24 mouse cellular contexts compared by ENCODE assay signal in the genomic region with DNA sequence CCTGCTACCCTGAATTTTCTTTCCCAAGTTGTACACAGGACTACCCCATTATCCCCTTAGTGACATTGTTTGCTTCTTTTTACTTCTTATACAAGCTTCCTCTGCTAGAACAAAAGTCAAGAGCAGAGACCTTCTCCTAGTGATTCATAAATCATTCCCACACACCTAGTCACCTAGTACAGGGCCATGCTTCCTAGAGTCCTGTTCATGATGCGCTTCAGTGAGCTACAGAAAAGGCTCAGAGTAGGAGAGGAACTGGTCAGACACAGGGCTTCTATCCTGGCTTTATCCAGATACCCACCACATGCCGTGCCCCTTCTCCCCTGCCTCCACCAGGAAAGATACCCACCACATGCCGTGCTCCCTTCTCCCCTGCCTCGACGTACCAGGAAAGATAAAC. TPM values are rescaled to one million over a fixed set of nuclear protein-coding genes. Genes with fewer than 3 reads are reported as not detected.
DNase-seq lines count a peak whose midpoint lies in the region; ATAC-seq and TF ChIP-seq lines count a peak whose summit lies in the region.
"Had no signal": no experiment of that assay in that cellular context is flagged by ENCODE, and none has a peak within 500 bp of the region (broad histone marks: within the 10 kb centered on the region; RNA-seq: fewer than 3 reads in every experiment).

No protein-coding gene starts in this region.

- no peaks in the 10 kb centered on the region for H3K4me1 ChIP-seq in heart, adult 2 months (ENCODE audit: control insufficient read depth, insufficient read depth, low read length)
- H3K4me1 ChIP-seq in kidney, embryonic 14.5 days (ENCODE audit: control insufficient read depth, insufficient read depth, low read length) = no peaks in the 10 kb centered on the region
- no peaks in the 10 kb centered on the region for H3K4me1 ChIP-seq in kidney, embryonic 16.5 days (ENCODE audit: insufficient read depth, low read length)
- H3K4me1 ChIP-seq: embryonic facial prominence, embryonic 10.5 days; embryonic facial prominence, embryonic 12.5 days; forebrain, embryonic 13.5 days; forebrain, embryonic 15.5 days had no signal

- H3K4me3 ChIP-seq in heart, adult 2 months = no peak overlapping the region
- no peak overlapping the region for H3K4me3 ChIP-seq in kidney, embryonic 14.5 days (ENCODE audit: low read length)
- no peak overlapping the region for H3K4me3 ChIP-seq in kidney, embryonic 16.5 days (ENCODE audit: low read length)
- H3K4me3 ChIP-seq: embryonic facial prominence, embryonic 10.5 days; embryonic facial prominence, embryonic 12.5 days; forebrain, embryonic 13.5 days; forebrain, embryonic 15.5 days had no signal

- H3K9me3 ChIP-seq in kidney, embryonic 14.5 days (ENCODE audit: control insufficient read depth, low read length) = no peaks in the 10 kb centered on the region
- H3K9me3 ChIP-seq in kidney, embryonic 16.5 days (ENCODE audit: low read length) = no peaks in the 10 kb centered on the region
- H3K9me3 ChIP-seq: embryonic facial prominence, embryonic 10.5 days; embryonic facial prominence, embryonic 12.5 days; forebrain, embryonic 13.5 days; forebrain, embryonic 15.5 days; G1E had no signal

- H3K79me2 ChIP-seq in heart, adult 2 months (replicated peaks; ENCODE audit: control insufficient read depth, insufficient read depth, low read length) = no peaks in the 10 kb centered on the region

- no peak overlapping the region for H3K4me2 ChIP-seq in kidney, embryonic 14.5 days (replicated peaks; ENCODE audit: low read depth, low read length)
- no peak overlapping the region for H3K4me2 ChIP-seq in kidney, embryonic 16.5 days (replicated peaks; ENCODE audit: low read depth, low read length)
- H3K4me2 ChIP-seq: embryonic facial prominence, embryonic 12.5 days; forebrain, embryonic 13.5 days; forebrain, embryonic 15.5 days had no signal

- TF ChIP-seq EP300 in heart, adult 2 months (IDR thresholded peaks at IDR 0.05; ENCODE audit: insufficient read depth, low read depth, low read length) = no peak

- peak; percentile 64; the same call in 1 of the 2 replicates for ATAC-seq in kidney, embryonic 14.5 days (ENCODE audit: low FRiP score, low TSS enrichment)
- peak; percentile 84 for ATAC-seq in kidney, embryonic 16.5 days (ENCODE audit: low FRiP score, low TSS enrichment)
- ATAC-seq: activated CD4-positive, CD25-positive, alpha-beta regulatory T cell, adult 4 months; CD4-positive, CD25-positive, alpha-beta regulatory T cell, adult 4 months; forebrain, embryonic 13.5 days; forebrain, embryonic 15.5 days; Patski had no signal

- no peak for DNase-seq in heart, adult 2 months
- no peak for DNase-seq in heart, postnatal 36 days
- DNase-seq in kidney, postnatal 10 days = no peak
- DNase-seq in kidney, adult 8-10 months = no peak
- DNase-seq: adrenal gland, adult 8-10 months; adrenal gland, postnatal 14 days; adrenal gland, postnatal 36 days; B cell, adult 2 months; cerebellum, adult 11-12 months; cerebellum, adult 2 months; cerebellum, adult 9-10 months; cerebellum, postnatal 10 days; cerebellum, postnatal 25 days had no signal

- H3K27me3 ChIP-seq in heart, adult 2 months (ENCODE audit: control insufficient read depth, insufficient read depth, low read length) = no peaks in the 10 kb centered on the region
- no peaks in the 10 kb centered on the region for H3K27me3 ChIP-seq in kidney, embryonic 14.5 days (ENCODE audit: control insufficient read depth, insufficient read depth, low read length)
- no peaks in the 10 kb centered on the region for H3K27me3 ChIP-seq in kidney, embryonic 16.5 days (ENCODE audit: insufficient read depth, low read length)
- H3K27me3 ChIP-seq: CH12.LX; embryonic facial prominence, embryonic 12.5 days; forebrain, embryonic 13.5 days; forebrain, embryonic 15.5 days; Patski had no signal

- WGBS in heart, adult 2 months = 65% methylated on average over 5 of the region's 5 CpGs
- WGBS in kidney, embryonic 14.5 days = 64% methylated on average over 5 of the region's 5 CpGs
- 64% methylated on average over 5 of the region's 5 CpGs for WGBS in kidney, embryonic 16.5 days

- no peaks in the 10 kb centered on the region for H3K36me3 ChIP-seq in heart, adult 2 months (ENCODE audit: control insufficient read depth, insufficient read depth, low read length)
- no peaks in the 10 kb centered on the region for H3K36me3 ChIP-seq in kidney, embryonic 14.5 days (ENCODE audit: control insufficient read depth, insufficient read depth, low read length)
- H3K36me3 ChIP-seq in kidney, embryonic 16.5 days (ENCODE audit: insufficient read depth, low read length) = no peaks in the 10 kb centered on the region
- H3K36me3 ChIP-seq: embryonic facial prominence, embryonic 10.5 days; embryonic facial prominence, embryonic 12.5 days; forebrain, embryonic 15.5 days; G1E had no signal

- intact Hi-C loops in heart, adult 2 months (cut with DNase I) = no loop called here
- intact Hi-C loops in heart, postnatal 36 days (cut with DNase I) = no loop called here

- peak overlapping the region; percentile 36; the same call in 1 of the 2 replicates for H3K27ac ChIP-seq in heart, adult 2 months
- no peak overlapping the region for H3K27ac ChIP-seq in kidney, embryonic 14.5 days (ENCODE audit: low read depth, low read length)
- no peak overlapping the region for H3K27ac ChIP-seq in kidney, embryonic 16.5 days (ENCODE audit: low read length)
- H3K27ac ChIP-seq: embryonic facial prominence, embryonic 10.5 days; embryonic facial prominence, embryonic 12.5 days; forebrain, embryonic 13.5 days; forebrain, embryonic 15.5 days had no signal

- no peak for TF ChIP-seq CTCF in heart, adult 2 months (IDR thresholded peaks at IDR 0.05)

- no peak for TF ChIP-seq POLR2A in heart, adult 2 months (IDR thresholded peaks at IDR 0.05; ENCODE audit: insufficient read depth, low read depth, low read length)

- H3K9ac ChIP-seq in heart, adult 2 months (ENCODE audit: low read depth, low read length) = no peak overlapping the region
- H3K9ac ChIP-seq in kidney, embryonic 14.5 days (ENCODE audit: low read depth, low read length) = no peak overlapping the region
- no peak overlapping the region for H3K9ac ChIP-seq in kidney, embryonic 16.5 days (replicated peaks; ENCODE audit: low read length)
- H3K9ac ChIP-seq: embryonic facial prominence, embryonic 12.5 days; forebrain, embryonic 13.5 days; forebrain, embryonic 15.5 days had no signal

RNA-seq across cellular contexts. Expression of gene Cox18, which starts 44.7 kb away (rescaled TPM):
- total RNA-seq in heart, adult 2 months (2021) = 10 to 100 TPM in 1 of 2 experiments, 1 to 10 TPM in 1; 9.3 to 12.6 TPM
- 16.1 and 18.9 TPM in 2 replicates for polyA plus RNA-seq in heart, adult 2 months (2012; rRNA removed)
- total RNA-seq in heart, postnatal 36 days (2021) = 10 to 100 TPM in 1 of 2 experiments, 1 to 10 TPM in 1; 8.9 to 11.6 TPM
- polyA plus RNA-seq in kidney, embryonic 14.5 days (2014; fragmentation: Nextera tagmentation; extraction: Ambion mirVana) = 37.2 and 39.9 TPM in 2 replicates
- polyA plus RNA-seq in kidney, embryonic 16.5 days (2015; fragmentation: Nextera tagmentation; extraction: Ambion mirVana) = 29.8 and 33.4 TPM in 2 replicates
